Mouse (Mus musculus): ENCODE measurements around the gene Uck2.

- TF ChIP-seq CTCF (IDR thresholded peaks at IDR 0.05; ENCODE audit: extremely low read depth, insufficient read depth, insufficient read length, insufficient replicate concordance) (no peak), POLR2A (IDR thresholded peaks at IDR 0.05; ENCODE audit: low read depth, low read length) (no peak)
Measured at GRCm38 (mm10) chr1:167268360-167269063, 16.6 kb downstream of the Uck2 start.

Measured in spleen, adult 2 months (tissue).